Mouse (Mus musculus) liver, embryonic 14.5 days (tissue): ENCODE results near the gene Mprip. TPM values are rescaled to one million over a fixed set of nuclear protein-coding genes. Genes with fewer than 3 reads are reported as not detected.

Experiments
- ATAC-seq: fragments of 200-750 bp; cut with Nextera tagmentation; 2 replicates; pipeline ENCODE4 v1.8.0; 2017; ENCODE audit warnings: moderate number of reproducible peaks, mild to moderate bottlenecking, moderate library complexity; ENCODE audit not compliant: insufficient read depth
- DNase-seq, 3 experiments: peaks; one replicate each; pipeline ENCODE4 v3.0.0-alpha.2; 2012 to 2013; ENCODE audit warnings: low read depth in 3 of 3, low spot score in 3 of 3
- H3K27ac ChIP-seq: fragments of 300-500 bp; sonication (generic); 2 replicates; pipeline ENCODE4 v1.5.1; 2014; ENCODE audit warnings: moderate library complexity, mild to moderate bottlenecking, control low read depth, inconsistent platforms
- H3K27me3 ChIP-seq: fragments of 300-500 bp; sonication (generic); 2 replicates; pipeline ENCODE4 v1.6.1; 2014; ENCODE audit warnings: mild to moderate bottlenecking, low read length, moderate library complexity; ENCODE audit not compliant: control insufficient read depth, insufficient read depth
- H3K36me3 ChIP-seq: fragments of 300-500 bp; sonication (generic); replicated peaks from 2 replicates; pipeline ENCODE4 v1.6.1; 2014; ENCODE audit warnings: low read depth; ENCODE audit not compliant: control insufficient read depth, insufficient read depth
- H3K4me1 ChIP-seq, 2 experiments: fragments of 200-500 bp in 1 of 2; fragments of 300-500 bp in 1 of 2; sonication (generic) in 1 of 2; replicated peaks; 2 replicates each; pipeline ENCODE4 v1.6.1; 2012 to 2014; ENCODE audit warnings: antibody characterized with exemption in 1 of 2, inconsistent platforms in 1 of 2, low read length in 1 of 2; ENCODE audit not compliant: control insufficient read depth in 2 of 2, insufficient read depth in 2 of 2
- H3K4me2 ChIP-seq: fragments of 300-500 bp; sonication (generic); 2 replicates; pipeline ENCODE4 v1.6.1; 2014; ENCODE audit warnings: low read depth, mild to moderate bottlenecking, control low read depth, moderate library complexity
- H3K4me3 ChIP-seq, 2 experiments: fragments of 200-500 bp in 1 of 2; fragments of 300-500 bp in 1 of 2; sonication (generic) in 1 of 2; 2 replicates each; pipeline ENCODE4 v1.5.1; 2012 to 2014; ENCODE audit warnings: low read depth in 2 of 2, low read length in 2 of 2, mild to moderate bottlenecking in 2 of 2, control low read depth in 1 of 2, inconsistent platforms in 1 of 2, moderate library complexity in 1 of 2; ENCODE audit not compliant: insufficient read depth in 1 of 2
- H3K9ac ChIP-seq: fragments of 300-500 bp; sonication (generic); replicated peaks from 2 replicates; pipeline ENCODE4 v1.6.1; 2014; ENCODE audit warnings: mild to moderate bottlenecking, control low read depth, moderate library complexity
- H3K9me3 ChIP-seq: fragments of 300-500 bp; sonication (generic); 2 replicates; pipeline ENCODE4 v1.6.1; 2016; ENCODE audit warnings: low read length, mixed read lengths; ENCODE audit not compliant: control insufficient read depth
- CTCF ChIP-seq: IDR thresholded peaks from 2 replicates; pipeline ENCODE4 v1.5.1; 2016; ENCODE audit warnings: antibody characterized with exemption, low read depth, control low read depth
- EP300 ChIP-seq: IDR thresholded peaks from 2 replicates; pipeline ENCODE4 v1.6.1; 2016; ENCODE audit warnings: antibody characterized with exemption, low read depth
- WGBS: fragments of 180-500 bp; shearing (Covaris S2); extraction: QIAGEN DNeasy Blood & Tissue Kit; methylation state at CpG from one replicate; pipeline ENCODE4 v1.1.7; 2014; ENCODE audit not compliant: insufficient replicate concordance; 5-methylcytosine and 5-hydroxymethylcytosine counted together
- polyA plus RNA-seq, 2 experiments: library from polyadenylated mRNA; depleted of rRNA in 1 of 2; stranded (reverse) in 1 of 2; unstranded in 1 of 2; fragments of >200 nt; fragmentation: Nextera tagmentation in 1 of 2; extraction: Ambion mirVana in 1 of 2; gene quantifications; 2 replicates each; pipeline versions ENCODE4 v1.2.1 to v1.2.3; 2012 to 2014

The Mprip gene
- polyA plus RNA-seq, 2 experiments, result 10.2 to 14.6 TPM

GRCm38 (mm10) chr11:59737250-59737649, 76.1 kb downstream of the Mprip start:
- 84% methylated on average over 12 of the region's 12 CpGs for WGBS

GRCm38 (mm10) chr11:59739996-59740395, 78.9 kb downstream of the Mprip start:
- no peak overlapping the region for H3K27ac ChIP-seq
- peaks cover 4% of the 10 kb centered on the region; the same call in 1 of the 2 replicates for H3K36me3 ChIP-seq
- no peak for TF ChIP-seq CTCF
- TF ChIP-seq EP300, result no peak
- WGBS, result 14% methylated on average over 2 of the region's 2 CpGs
- no peak overlapping the region for H3K4me2 ChIP-seq
- no peak overlapping the region for H3K9ac ChIP-seq
- no peaks in the 10 kb centered on the region for H3K9me3 ChIP-seq
- H3K4me1 ChIP-seq, result peaks cover 0 to 10% of the 10 kb centered on the region in 2 experiments; a peak in 2 of 4 replicates
- H3K27me3 ChIP-seq, result no peaks in the 10 kb centered on the region
- H3K4me3 ChIP-seq, result no peak overlapping the region
- DNase-seq, result no peak
- ATAC-seq, result no peak

More at GRCm38 (mm10) chr11:59737250-59737649, 76.1 kb downstream of the Mprip start:
- Histone ChIP-seq H3K4me3 (no peak overlapping the region), H3K4me2 (no peak overlapping the region), H3K27me3 (no peaks in the 10 kb centered on the region), H3K36me3 (peaks cover 2% of the 10 kb centered on the region; the same call in 1 of the 2 replicates), H3K9me3 (no peaks in the 10 kb centered on the region), H3K4me1 (peaks cover 0 to 10% of the 10 kb centered on the region in 2 experiments; a peak in 2 of 4 replicates), H3K9ac (no peak overlapping the region), H3K27ac (no peak overlapping the region)
- TF ChIP-seq CTCF (no peak), EP300 (no peak)
- ATAC-seq (no peak), DNase-seq (no peak)

DNA sequence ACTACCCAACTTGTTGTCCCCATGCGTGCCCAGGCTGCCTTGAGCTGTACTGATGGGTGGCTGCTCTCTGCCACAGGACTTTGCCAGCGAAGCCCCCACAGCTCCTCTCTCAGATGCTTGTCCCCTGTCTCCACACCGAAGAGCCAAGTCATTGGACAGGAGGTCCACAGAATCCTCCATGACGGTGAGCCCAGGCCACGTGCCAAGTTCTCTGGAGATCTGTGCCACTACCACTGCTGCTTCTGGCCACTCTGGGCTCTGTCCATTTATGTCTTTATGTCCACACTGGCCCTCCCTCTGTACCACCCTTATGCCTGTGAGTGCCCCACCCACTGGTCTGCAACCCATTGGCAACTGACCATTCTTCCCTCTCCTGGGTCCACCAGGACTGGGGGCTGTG, 80.8 kb downstream of the Mprip start:
- no peak for ATAC-seq
- Histone ChIP-seq H3K4me2 (no peak overlapping the region), H3K4me3 (no peak overlapping the region), H3K36me3 (peaks cover 4% of the 10 kb centered on the region; the same call in 1 of the 2 replicates), H3K27me3 (no peaks in the 10 kb centered on the region), H3K9me3 (no peaks in the 10 kb centered on the region), H3K27ac (no peak overlapping the region), H3K9ac (no peak overlapping the region), H3K4me1 (peaks cover 0 to 10% of the 10 kb centered on the region in 2 experiments; a peak in 2 of 4 replicates)
- no peak for DNase-seq
- WGBS, result 85% methylated on average over 5 of the region's 5 CpGs
- TF ChIP-seq CTCF (no peak), EP300 (no peak)

- no peak for DNase-seq
- peaks cover 4% of the 10 kb centered on the region; the same call in 1 of the 2 replicates for H3K36me3 ChIP-seq
- no peaks in the 10 kb centered on the region for H3K27me3 ChIP-seq
- peaks cover 0 to 10% of the 10 kb centered on the region in 2 experiments; a peak in 2 of 4 replicates for H3K4me1 ChIP-seq
- H3K27ac ChIP-seq, result no peak overlapping the region
- no peak overlapping the region for H3K9ac ChIP-seq
- H3K9me3 ChIP-seq, result no peaks in the 10 kb centered on the region
- no peak for ATAC-seq
- TF ChIP-seq EP300 (no peak), CTCF (no peak)
- WGBS, result 78% methylated on average over 2 of the region's 2 CpGs
- H3K4me2 ChIP-seq, result no peak overlapping the region
- no peak overlapping the region for H3K4me3 ChIP-seq
Observed at GRCm38 (mm10) chr11:59743307-59743706, 82.2 kb downstream of the Mprip start.

DNA sequence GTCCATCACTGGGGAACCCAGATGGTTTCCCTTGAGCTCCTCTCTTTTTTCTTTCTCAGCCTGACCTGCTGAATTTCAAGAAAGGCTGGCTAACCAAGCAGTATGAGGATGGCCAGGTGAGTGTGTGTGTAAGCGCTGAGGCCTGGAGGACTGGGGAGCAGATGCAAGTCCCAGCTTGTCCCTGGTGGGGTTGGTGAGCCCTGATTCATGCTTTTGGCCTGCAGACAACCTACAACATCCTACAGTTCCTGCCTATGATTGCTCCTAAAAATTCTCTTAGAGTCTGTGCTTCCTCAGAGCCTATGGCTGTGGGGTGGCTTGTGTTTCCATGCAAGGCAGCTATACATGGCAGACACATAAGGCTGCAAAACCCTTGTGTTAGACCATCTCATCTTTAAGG, 82.6 kb downstream of the Mprip start:
- WGBS, result 79% methylated on average over 1 of the region's 1 CpGs
- TF ChIP-seq EP300, result no peak
- TF ChIP-seq CTCF, result no peak
- no peak for ATAC-seq

More for the DNA sequence above, 82.6 kb downstream of the Mprip start:
- Histone ChIP-seq H3K4me1 (peaks cover 0 to 9% of the 10 kb centered on the region in 2 experiments; a peak in 2 of 4 replicates), H3K27me3 (no peaks in the 10 kb centered on the region), H3K4me2 (no peak overlapping the region), H3K9me3 (no peaks in the 10 kb centered on the region), H3K27ac (no peak overlapping the region), H3K9ac (no peak overlapping the region), H3K36me3 (peaks cover 4% of the 10 kb centered on the region; the same call in 1 of the 2 replicates), H3K4me3 (no peak overlapping the region)
- no peak for DNase-seq
